Mouse (Mus musculus) CD4-positive, CD25-positive, alpha-beta regulatory T cell (primary cell): ENCODE results near the gene Rpl3. TPM values are rescaled to one million over a fixed set of nuclear protein-coding genes. Genes with fewer than 3 reads are reported as not detected.

ENCODE experiments used
- polyA plus RNA-seq: library from polyadenylated mRNA; unstranded; fragments of 100-300 nt; shearing (Covaris generic); gene quantifications from one replicate; pipeline ENCODE4 v1.2.1, GENCODE M21; 2017

Rpl3 gene
- polyA plus RNA-seq, result 1,367 TPM

GRCm38 (mm10) chr15:80091121-80091955, at the start of gene Rpl3, which contains the start of gene Syngr1:
TSS of gene Rpl3 (minus strand) at chr15:80091868.
TSS of gene Syngr1 (plus strand) at chr15:80091334.

GRCm38 (mm10) chr15:80132993-80133586, 41.4 kb upstream of the Rpl3 start, which contains the start of gene Tab1:
TSS of gene Tab1 (plus strand) at chr15:80133127.

Other genes starting within 250 kb of the Rpl3 start
- gene Apobec3, start 200.2 kb downstream of the Rpl3 start, polyA plus RNA-seq, result 384 TPM
- gene Cbx7, start 120.7 kb downstream of the Rpl3 start, polyA plus RNA-seq, result 179 TPM
- gene Pdgfb, start 76.9 kb downstream of the Rpl3 start, polyA plus RNA-seq, result 2.0 TPM
- gene Syngr1, start 534 bp downstream of the Rpl3 start, polyA plus RNA-seq, result 1.1 TPM
- gene Tab1, start 41.3 kb upstream of the Rpl3 start, polyA plus RNA-seq, result 29.7 TPM
- not detected for gene Mgat3, start 81.9 kb upstream of the Rpl3 start, polyA plus RNA-seq
- 29.1 TPM for gene Mief1, start 142.2 kb upstream of the Rpl3 start, polyA plus RNA-seq
- gene AC140267.1, start 144.0 kb upstream of the Rpl3 start, polyA plus RNA-seq, result not detected
- 97.4 TPM for gene Atf4, start 163.3 kb upstream of the Rpl3 start, polyA plus RNA-seq
- 30.2 TPM for gene Rps19bp1, start 172.4 kb upstream of the Rpl3 start, polyA plus RNA-seq
- gene Cacna1i, start 195.4 kb upstream of the Rpl3 start, polyA plus RNA-seq, result 0.05 TPM